Mouse (Mus musculus) liver, adult 2 months (tissue): ENCODE results near the gene Rpgrip1l.

Experiments
- CTCF ChIP-seq: fragments of 200-500 bp; IDR thresholded peaks from 2 replicates; pipeline ENCODE4 v1.5.1; 2011; ENCODE audit warnings: low read depth, low read length, control low read depth
- POLR2A ChIP-seq: fragments of 200-500 bp; IDR thresholded peaks from 2 replicates; pipeline ENCODE4 v1.6.1; 2011; ENCODE audit warnings: low read length, control low read depth; ENCODE audit not compliant: insufficient read depth; ENCODE audit errors: extremely low read depth

- TF ChIP-seq CTCF (no peak), POLR2A (no peak)
Measured at GRCm38 (mm10) chr8:91280467-91281212, 32.4 kb downstream of the Rpgrip1l start.
